ENCODE assay signal across 26 mouse cellular contexts in genomic region chr14:46461960-46462359, GRCm38 (mm10).
A peak's percentile ranks its signal among the peaks of the same experiment; 100 is the strongest.
DNase-seq lines count a peak whose midpoint lies in the region; ATAC-seq and TF ChIP-seq lines count a peak whose summit lies in the region.
"Had no signal": no experiment of that assay in that cellular context is flagged by ENCODE, and none has a peak within 500 bp of the region (broad histone marks: within the 10 kb centered on the region; RNA-seq: fewer than 3 reads in every experiment).

No protein-coding gene starts in this region.

- H3K36me3 ChIP-seq in embryonic facial prominence, embryonic 14.5 days (ENCODE audit: control insufficient read depth, insufficient read depth, low read length), result no peaks in the 10 kb centered on the region
- H3K36me3 ChIP-seq in embryonic facial prominence, embryonic 10.5 days (replicated peaks), result no peaks in the 10 kb centered on the region
- no peaks in the 10 kb centered on the region for H3K36me3 ChIP-seq in heart, embryonic 10.5 days
- H3K36me3 ChIP-seq in midbrain, embryonic 11.5 days (ENCODE audit: control insufficient read depth, insufficient read depth, low read length), result no peaks in the 10 kb centered on the region
- no peaks in the 10 kb centered on the region for H3K36me3 ChIP-seq in midbrain, embryonic 15.5 days (replicated peaks)
- H3K36me3 ChIP-seq: embryonic facial prominence, embryonic 13.5 days; forebrain, embryonic 12.5 days; forebrain, embryonic 15.5 days; G1E had no signal

- no peaks in the 10 kb centered on the region for H3K4me1 ChIP-seq in embryonic facial prominence, embryonic 14.5 days (ENCODE audit: control insufficient read depth, insufficient read depth, low read length)
- no peaks in the 10 kb centered on the region for H3K4me1 ChIP-seq in embryonic facial prominence, embryonic 10.5 days
- H3K4me1 ChIP-seq in heart, embryonic 10.5 days, result no peaks in the 10 kb centered on the region
- no peaks in the 10 kb centered on the region for H3K4me1 ChIP-seq in midbrain, embryonic 11.5 days (ENCODE audit: control insufficient read depth, insufficient read depth, low read length)
- H3K4me1 ChIP-seq in midbrain, embryonic 15.5 days, result no peaks in the 10 kb centered on the region
- H3K4me1 ChIP-seq: embryonic facial prominence, embryonic 13.5 days; forebrain, embryonic 12.5 days; forebrain, embryonic 15.5 days had no signal

- no peak overlapping the region for H3K9ac ChIP-seq in embryonic facial prominence, embryonic 14.5 days (ENCODE audit: low read depth, low read length)
- H3K9ac ChIP-seq in midbrain, embryonic 11.5 days (ENCODE audit: low read length), result no peak overlapping the region
- H3K9ac ChIP-seq in midbrain, embryonic 15.5 days, result no peak overlapping the region
- H3K9ac ChIP-seq: embryonic facial prominence, embryonic 13.5 days; forebrain, embryonic 12.5 days; forebrain, embryonic 15.5 days; forebrain, postnatal 0 days had no signal

- WGBS in embryonic facial prominence, embryonic 14.5 days, result 59% methylated on average over 4 of the region's 4 CpGs
- 80% methylated on average over 4 of the region's 4 CpGs for WGBS in embryonic facial prominence, embryonic 10.5 days
- WGBS in heart, embryonic 10.5 days, result 92% methylated on average over 4 of the region's 4 CpGs
- WGBS in midbrain, embryonic 11.5 days, result 89% methylated on average over 4 of the region's 4 CpGs
- WGBS in midbrain, embryonic 15.5 days, result 83% methylated on average over 4 of the region's 4 CpGs

- peak; percentile 65; the same call in 1 of the 2 replicates for ATAC-seq in embryonic facial prominence, embryonic 14.5 days (ENCODE audit: low read depth)
- ATAC-seq in midbrain, embryonic 11.5 days (ENCODE audit: low FRiP score), result no peak
- ATAC-seq in midbrain, embryonic 15.5 days (replicated peaks), result no peak
- ATAC-seq: activated CD4-positive, CD25-positive, alpha-beta regulatory T cell, adult 4 months; CD4-positive, CD25-positive, alpha-beta regulatory T cell, adult 4 months; forebrain, embryonic 15.5 days; forebrain, postnatal 0 days; Patski had no signal

- peak; percentile 13 for DNase-seq in embryonic facial prominence, embryonic 14.5 days (ENCODE audit: low spot score)
- no peak for DNase-seq in embryonic facial prominence, embryonic 10.5 days (ENCODE audit: low spot score)
- peak; percentile 61 for DNase-seq in heart, adult 11 months
- no peak for DNase-seq in heart, embryonic 10.5 days (ENCODE audit: low spot score)
- peak; percentile 14 for DNase-seq in midbrain, embryonic 11.5 days (ENCODE audit: low spot score, missing footprints)
- DNase-seq in brain, adult 2 months (ENCODE audit: low read depth, low spot score), result peak; percentile 56
- no peak for DNase-seq in layer of hippocampus, adult 2 months (ENCODE audit: low spot score in 2 of 2)
- DNase-seq: adrenal gland, adult 8-10 months; adrenal gland, postnatal 14 days; adrenal gland, postnatal 36 days; B cell, adult 2 months; cerebellum, adult 11-12 months; cerebellum, adult 2 months; cerebellum, adult 9-10 months; cerebellum, postnatal 10 days; cerebellum, postnatal 25 days; forebrain, postnatal 0 days had no signal

- no peaks in the 10 kb centered on the region for H3K9me3 ChIP-seq in embryonic facial prominence, embryonic 14.5 days (ENCODE audit: control insufficient read depth, low read length)
- no peaks in the 10 kb centered on the region for H3K9me3 ChIP-seq in embryonic facial prominence, embryonic 10.5 days
- no peaks in the 10 kb centered on the region for H3K9me3 ChIP-seq in heart, embryonic 10.5 days
- no peaks in the 10 kb centered on the region for H3K9me3 ChIP-seq in midbrain, embryonic 11.5 days (ENCODE audit: control insufficient read depth, low read length)
- no peaks in the 10 kb centered on the region for H3K9me3 ChIP-seq in midbrain, embryonic 15.5 days
- H3K9me3 ChIP-seq: embryonic facial prominence, embryonic 13.5 days; forebrain, embryonic 12.5 days; forebrain, embryonic 15.5 days; G1E had no signal

- no peak overlapping the region for H3K4me3 ChIP-seq in embryonic facial prominence, embryonic 14.5 days (ENCODE audit: low read depth, low read length)
- no peak overlapping the region for H3K4me3 ChIP-seq in embryonic facial prominence, embryonic 10.5 days
- H3K4me3 ChIP-seq in heart, embryonic 10.5 days, result no peak overlapping the region
- no peak overlapping the region for H3K4me3 ChIP-seq in midbrain, embryonic 11.5 days (ENCODE audit: low read depth, low read length)
- H3K4me3 ChIP-seq in midbrain, embryonic 15.5 days, result no peak overlapping the region
- H3K4me3 ChIP-seq in layer of hippocampus, adult 2 months, result no peak overlapping the region
- H3K4me3 ChIP-seq: embryonic facial prominence, embryonic 13.5 days; forebrain, embryonic 12.5 days; forebrain, embryonic 15.5 days had no signal

- H3K27me3 ChIP-seq in embryonic facial prominence, embryonic 14.5 days (replicated peaks; ENCODE audit: control insufficient read depth, insufficient read depth, low read length), result no peaks in the 10 kb centered on the region
- H3K27me3 ChIP-seq in embryonic facial prominence, embryonic 10.5 days (replicated peaks; ENCODE audit: low read depth, poor library complexity, severe bottlenecking), result no peaks in the 10 kb centered on the region
- no peaks in the 10 kb centered on the region for H3K27me3 ChIP-seq in heart, embryonic 10.5 days (ENCODE audit: insufficient read depth, poor library complexity, severe bottlenecking)
- H3K27me3 ChIP-seq in midbrain, embryonic 11.5 days (ENCODE audit: control insufficient read depth, insufficient read depth, low read length), result no peaks in the 10 kb centered on the region
- no peaks in the 10 kb centered on the region for H3K27me3 ChIP-seq in midbrain, embryonic 15.5 days (replicated peaks)
- H3K27me3 ChIP-seq: CH12.LX; embryonic facial prominence, embryonic 13.5 days; forebrain, embryonic 12.5 days; forebrain, embryonic 15.5 days; Patski had no signal

- no peak for TF ChIP-seq CTCF in layer of hippocampus, adult 2 months (conservative IDR thresholded peaks at IDR 0.05)

- H3K4me2 ChIP-seq in embryonic facial prominence, embryonic 14.5 days (ENCODE audit: low read depth, low read length), result no peak overlapping the region
- no peak overlapping the region for H3K4me2 ChIP-seq in midbrain, embryonic 11.5 days
- H3K4me2 ChIP-seq in midbrain, embryonic 15.5 days, result no peak overlapping the region
- H3K4me2 ChIP-seq: embryonic facial prominence, embryonic 13.5 days; forebrain, embryonic 12.5 days; forebrain, embryonic 15.5 days had no signal

- no peak overlapping the region for H3K27ac ChIP-seq in embryonic facial prominence, embryonic 14.5 days (replicated peaks; ENCODE audit: low read depth, low read length)
- H3K27ac ChIP-seq in embryonic facial prominence, embryonic 10.5 days (replicated peaks), result no peak overlapping the region
- H3K27ac ChIP-seq in heart, embryonic 10.5 days, result no peak overlapping the region
- H3K27ac ChIP-seq in midbrain, embryonic 11.5 days (ENCODE audit: low read depth, low read length), result no peak overlapping the region
- no peak overlapping the region for H3K27ac ChIP-seq in midbrain, embryonic 15.5 days
- H3K27ac ChIP-seq in layer of hippocampus, adult 2 months, result no peak overlapping the region
- H3K27ac ChIP-seq: embryonic facial prominence, embryonic 13.5 days; forebrain, embryonic 12.5 days; forebrain, embryonic 15.5 days had no signal

Comparison
In these comparisons a context has a peak if more than half of its experiments do, and no peak if none do; other contexts are left out.
1. DNase-seq: peak in embryonic facial prominence, embryonic 14.5 days (single experiment), heart, adult 11 months (single experiment), midbrain, embryonic 11.5 days (single experiment) and brain, adult 2 months (single experiment); none in embryonic facial prominence, embryonic 10.5 days (single experiment), heart, embryonic 10.5 days (single experiment) and layer of hippocampus, adult 2 months (0 of 2).